Mouse (Mus musculus): ENCODE measurements around the gene Zbtb17.

- TF ChIP-seq CTCF (IDR thresholded peaks at IDR 0.05; ENCODE audit: borderline replicate concordance, extremely low read depth, insufficient read depth, insufficient read length) (no peak), POLR2A (IDR thresholded peaks at IDR 0.05; ENCODE audit: borderline replicate concordance, extremely low read depth, insufficient read depth, insufficient read length, poor library complexity, severe bottlenecking) (no peak)
Observed at GRCm38 (mm10) chr4:141504471-141504870, 60.0 kb downstream of the Zbtb17 start.
